Mouse (Mus musculus): Measurements from ENCODE around the gene Paxip1. TPM values are rescaled to one million over a fixed set of nuclear protein-coding genes. Genes with fewer than 3 reads are reported as not detected.

Gene Paxip1
- polyA plus RNA-seq, 1 experiment from 2014 or later, result 30.0 TPM

GRCm38 (mm10) chr5:27790086-27790909, 1.2 kb downstream of the Paxip1 start:
- WGBS, result 31% methylated on average over 21 of the region's 21 CpGs
- peak overlapping the region; percentile 75 for H3K4me2 ChIP-seq (replicated peaks)
- peaks cover 28% of the 10 kb centered on the region for H3K4me1 ChIP-seq (replicated peaks)
- H3K9ac ChIP-seq (replicated peaks), result peak overlapping the region; percentile 90
- H3K27ac ChIP-seq, result peak overlapping the region; percentile 95
- no peaks in the 10 kb centered on the region for H3K27me3 ChIP-seq
- H3K36me3 ChIP-seq, result peaks cover 33% of the 10 kb centered on the region
- no peak for ATAC-seq
- H3K9me3 ChIP-seq, result no peaks in the 10 kb centered on the region
- peak overlapping the region; percentile 82 for H3K4me3 ChIP-seq (replicated peaks)

GRCm38 (mm10) chr5:27789586-27789985, 1.9 kb downstream of the Paxip1 start:
- peak overlapping the region; percentile 75 for H3K4me2 ChIP-seq (replicated peaks)
- peak overlapping the region; percentile 90 for H3K9ac ChIP-seq (replicated peaks)
- H3K27me3 ChIP-seq, result no peaks in the 10 kb centered on the region
- H3K9me3 ChIP-seq, result no peaks in the 10 kb centered on the region
- no peak overlapping the region for H3K27ac ChIP-seq
- H3K4me1 ChIP-seq (replicated peaks), result peaks cover 28% of the 10 kb centered on the region
- H3K36me3 ChIP-seq, result peaks cover 40% of the 10 kb centered on the region
- ATAC-seq, result no peak
- H3K4me3 ChIP-seq (replicated peaks), result peak overlapping the region; percentile 82
- 79% methylated on average over 10 of the region's 10 CpGs for WGBS

- H3K36me3 ChIP-seq, result peaks cover 87% of the 10 kb centered on the region
- H3K9me3 ChIP-seq, result no peaks in the 10 kb centered on the region
- H3K4me1 ChIP-seq (replicated peaks), result no peaks in the 10 kb centered on the region
- no peak overlapping the region for H3K27ac ChIP-seq
- no peak overlapping the region for H3K4me3 ChIP-seq (replicated peaks)
- WGBS, result 91% methylated on average over 9 of the region's 9 CpGs
- no peaks in the 10 kb centered on the region for H3K27me3 ChIP-seq
- ATAC-seq, result no peak
- no peak overlapping the region for H3K9ac ChIP-seq (replicated peaks)
- no peak overlapping the region for H3K4me2 ChIP-seq (replicated peaks)
These were observed 8.1 kb downstream of the Paxip1 start for GRCm38 (mm10) chr5:27783381-27783780.

- Histone ChIP-seq H3K4me3 (replicated peaks) (no peak overlapping the region), H3K9me3 (no peaks in the 10 kb centered on the region), H3K36me3 (peaks cover 84% of the 10 kb centered on the region), H3K4me2 (replicated peaks) (no peak overlapping the region), H3K4me1 (replicated peaks) (peaks cover 19% of the 10 kb centered on the region), H3K27ac (peak overlapping the region; percentile 19; the same call in 1 of the 2 replicates), H3K27me3 (no peaks in the 10 kb centered on the region), H3K9ac (replicated peaks) (no peak overlapping the region)
- WGBS, result 52% methylated on average over 5 of the region's 5 CpGs
- 0 out of 2 replicates have a peak, but pooled peaks have one; percentile 60 for ATAC-seq
These were observed 23.5 kb downstream of the Paxip1 start for GRCm38 (mm10) chr5:27767948-27768347.

GRCm38 (mm10) chr5:27765780-27766179, 25.7 kb downstream of the Paxip1 start:
- no peaks in the 10 kb centered on the region for H3K9me3 ChIP-seq
- H3K9ac ChIP-seq (replicated peaks), result no peak overlapping the region; the same call in 1 of the 2 replicates
- no peaks in the 10 kb centered on the region for H3K27me3 ChIP-seq
- H3K4me2 ChIP-seq (replicated peaks), result no peak overlapping the region
- WGBS, result 74% methylated on average over 4 of the region's 4 CpGs
- H3K27ac ChIP-seq, result peak overlapping the region; percentile 25; the same call in 1 of the 2 replicates
- H3K4me1 ChIP-seq (replicated peaks), result peaks cover 19% of the 10 kb centered on the region
- no peak overlapping the region for H3K4me3 ChIP-seq (replicated peaks)
- peaks cover 82% of the 10 kb centered on the region for H3K36me3 ChIP-seq
- ATAC-seq, result 0 out of 2 replicates have a peak, but pooled peaks have one; percentile 20

- no peaks in the 10 kb centered on the region for H3K4me1 ChIP-seq (replicated peaks)
- no peak for ATAC-seq
- H3K9me3 ChIP-seq, result no peaks in the 10 kb centered on the region
- peaks cover 75% of the 10 kb centered on the region for H3K36me3 ChIP-seq
- WGBS, result 89% methylated on average over 1 of the region's 1 CpGs
- no peaks in the 10 kb centered on the region for H3K27me3 ChIP-seq
- no peak overlapping the region for H3K27ac ChIP-seq
- no peak overlapping the region for H3K4me3 ChIP-seq (replicated peaks)
- H3K9ac ChIP-seq (replicated peaks), result no peak overlapping the region
- H3K4me2 ChIP-seq (replicated peaks), result no peak overlapping the region
These were observed 46.5 kb downstream of the Paxip1 start for GRCm38 (mm10) chr5:27744944-27745343.

- ATAC-seq, result no peak
- no peaks in the 10 kb centered on the region for H3K4me1 ChIP-seq (replicated peaks)
- peaks cover 39% of the 10 kb centered on the region for H3K36me3 ChIP-seq
- H3K4me2 ChIP-seq (replicated peaks), result no peak overlapping the region
- no peak overlapping the region for H3K9ac ChIP-seq (replicated peaks)
- no peaks in the 10 kb centered on the region for H3K27me3 ChIP-seq
- no peak overlapping the region for H3K4me3 ChIP-seq (replicated peaks)
- 0 out of 2 replicates have a peak, but pooled peaks cover 4% of the 10 kb centered on the region for H3K9me3 ChIP-seq
- H3K27ac ChIP-seq, result no peak overlapping the region
- 89% methylated on average over 6 of the region's 6 CpGs for WGBS
These were observed 52.3 kb downstream of the Paxip1 start for GRCm38 (mm10) chr5:27739216-27739615.

- no peak overlapping the region for H3K4me2 ChIP-seq (replicated peaks)
- H3K4me3 ChIP-seq (replicated peaks), result no peak overlapping the region
- peaks cover 9% of the 10 kb centered on the region for H3K4me1 ChIP-seq (replicated peaks)
- peak; percentile 55 for ATAC-seq
- H3K9ac ChIP-seq (replicated peaks), result no peak overlapping the region
- peaks cover 4% of the 10 kb centered on the region; the same call in 1 of the 2 replicates for H3K9me3 ChIP-seq
- WGBS, result 8% methylated on average over 3 of the region's 3 CpGs
- no peaks in the 10 kb centered on the region for H3K27me3 ChIP-seq
- no peak overlapping the region for H3K27ac ChIP-seq
- H3K36me3 ChIP-seq, result peaks cover 19% of the 10 kb centered on the region
These were observed 54.3 kb downstream of the Paxip1 start for GRCm38 (mm10) chr5:27737168-27737567.

- 0 out of 2 replicates have a peak, but pooled peaks have one; percentile 28 for ATAC-seq
- 73% methylated on average over 5 of the region's 5 CpGs for WGBS
These were observed 59.1 kb downstream of the Paxip1 start for GRCm38 (mm10) chr5:27732288-27732868.

GRCm38 (mm10) chr5:27731392-27731791, 60.1 kb downstream of the Paxip1 start:
- H3K27me3 ChIP-seq, result no peaks in the 10 kb centered on the region
- no peak overlapping the region for H3K27ac ChIP-seq
- peaks cover 7% of the 10 kb centered on the region; the same call in 1 of the 2 replicates for H3K9me3 ChIP-seq
- H3K9ac ChIP-seq (replicated peaks), result no peak overlapping the region
- H3K4me3 ChIP-seq (replicated peaks), result no peak overlapping the region
- H3K36me3 ChIP-seq, result peaks cover 14% of the 10 kb centered on the region; the same call in 1 of the 2 replicates
- H3K4me1 ChIP-seq (replicated peaks), result peaks cover 17% of the 10 kb centered on the region
- 67% methylated on average over 1 of the region's 1 CpGs for WGBS
- no peak overlapping the region for H3K4me2 ChIP-seq (replicated peaks)
- ATAC-seq, result no peak

More at GRCm38 (mm10) chr5:27732288-27732868, 59.1 kb downstream of the Paxip1 start:
- peaks cover 7% of the 10 kb centered on the region; the same call in 1 of the 2 replicates for H3K9me3 ChIP-seq
- no peaks in the 10 kb centered on the region for H3K27me3 ChIP-seq
- no peak overlapping the region for H3K9ac ChIP-seq (replicated peaks)
- H3K27ac ChIP-seq, result peak overlapping the region; percentile 27
- 0 out of 2 replicates have a peak, but pooled peaks cover 9% of the 10 kb centered on the region for H3K36me3 ChIP-seq
- H3K4me1 ChIP-seq (replicated peaks), result peaks cover 17% of the 10 kb centered on the region
- no peak overlapping the region for H3K4me2 ChIP-seq (replicated peaks)
- H3K4me3 ChIP-seq (replicated peaks), result no peak overlapping the region

GRCm38 (mm10) chr5:27730666-27731065, 60.8 kb downstream of the Paxip1 start:
- no peak for ATAC-seq
- Histone ChIP-seq H3K9me3 (peaks cover 7% of the 10 kb centered on the region; the same call in 1 of the 2 replicates), H3K4me2 (replicated peaks) (no peak overlapping the region), H3K4me1 (replicated peaks) (peaks cover 17% of the 10 kb centered on the region), H3K4me3 (replicated peaks) (no peak overlapping the region), H3K9ac (replicated peaks) (no peak overlapping the region), H3K27ac (no peak overlapping the region), H3K36me3 (peaks cover 21% of the 10 kb centered on the region), H3K27me3 (no peaks in the 10 kb centered on the region)
- WGBS, result 82% methylated on average over 5 of the region's 5 CpGs

- H3K9me3 ChIP-seq, result 0 out of 2 replicates have a peak, but pooled peaks cover 3% of the 10 kb centered on the region
- H3K9ac ChIP-seq (replicated peaks), result no peak overlapping the region
- H3K27me3 ChIP-seq, result no peaks in the 10 kb centered on the region
- no peak overlapping the region for H3K4me2 ChIP-seq (replicated peaks)
- no peak overlapping the region for H3K4me3 ChIP-seq (replicated peaks)
- no peak overlapping the region for H3K27ac ChIP-seq
- ATAC-seq, result no peak
- WGBS, result 30% methylated on average over 2 of the region's 2 CpGs
- H3K36me3 ChIP-seq, result peaks cover 36% of the 10 kb centered on the region
- no peaks in the 10 kb centered on the region for H3K4me1 ChIP-seq (replicated peaks)
These were observed 67.0 kb downstream of the Paxip1 start for GRCm38 (mm10) chr5:27724460-27724859.

All from midbrain, embryonic 13.5 days (tissue).